Mouse (Mus musculus) forebrain, embryonic 12.5 days (tissue): Measurements from ENCODE around the gene S1pr3. TPM values are rescaled to one million over a fixed set of nuclear protein-coding genes. Genes with fewer than 3 reads are reported as not detected.

Experiments used
- ATAC-seq: fragments of 200-750 bp; cut with Nextera tagmentation; 2 replicates; pipeline ENCODE4 v1.8.0; 2017; ENCODE audit warnings: moderate TSS enrichment; ENCODE audit not compliant: low FRiP score
- H3K27ac ChIP-seq: fragments of 300-500 bp; sonication (generic); 2 replicates; pipeline ENCODE4 v1.5.1; 2016; ENCODE audit warnings: mild to moderate bottlenecking
- H3K27me3 ChIP-seq: fragments of 300-500 bp; sonication (generic); 2 replicates; pipeline ENCODE4 v1.6.1; 2016; ENCODE audit warnings: mild to moderate bottlenecking
- H3K36me3 ChIP-seq: fragments of 300-500 bp; sonication (generic); replicated peaks from 2 replicates; pipeline ENCODE4 v1.6.1; 2016; ENCODE audit warnings: mild to moderate bottlenecking
- H3K4me1 ChIP-seq: fragments of 300-500 bp; sonication (generic); 2 replicates; pipeline ENCODE4 v1.6.1; 2016
- H3K4me2 ChIP-seq: fragments of 300-500 bp; sonication (generic); 2 replicates; pipeline ENCODE4 v1.6.1; 2016; ENCODE audit warnings: mild to moderate bottlenecking, moderate library complexity
- H3K4me3 ChIP-seq: fragments of 300-500 bp; sonication (generic); replicated peaks from 2 replicates; pipeline ENCODE4 v1.5.1; 2016; ENCODE audit warnings: mild to moderate bottlenecking
- H3K9ac ChIP-seq: fragments of 300-500 bp; sonication (generic); 2 replicates; pipeline ENCODE4 v1.6.1; 2016; ENCODE audit warnings: mild to moderate bottlenecking
- H3K9me3 ChIP-seq: fragments of 300-500 bp; sonication (generic); 2 replicates; pipeline ENCODE4 v1.6.1; 2016
- WGBS: fragments of 180-500 bp; shearing (Covaris S2); methylation state at CpG from one replicate; pipeline ENCODE4 v1.1.7; 2016; 5-methylcytosine and 5-hydroxymethylcytosine counted together
- polyA plus RNA-seq: library from polyadenylated mRNA; unstranded; fragments of >200 nt; fragmentation: Nextera tagmentation; extraction: Ambion mirVana; gene quantifications from 2 replicates; pipeline ENCODE4 v1.2.1, GENCODE M21; 2016

The S1pr3 gene
- polyA plus RNA-seq, 1 experiment from 2014 or later, result 32.0 TPM

- no peak overlapping the region for H3K9ac ChIP-seq
- H3K27ac ChIP-seq, result no peak overlapping the region
- peaks cover 4% of the 10 kb centered on the region; the same call in 1 of the 2 replicates for H3K4me1 ChIP-seq
- H3K36me3 ChIP-seq, result peaks cover 5% of the 10 kb centered on the region; the same call in 1 of the 2 replicates
- WGBS, result 81% methylated on average over 9 of the region's 9 CpGs
- no peaks in the 10 kb centered on the region for H3K27me3 ChIP-seq
- H3K9me3 ChIP-seq, result no peaks in the 10 kb centered on the region
- H3K4me3 ChIP-seq, result no peak overlapping the region
- no peak overlapping the region for H3K4me2 ChIP-seq
- no peak for ATAC-seq
These were observed 15.2 kb downstream of the S1pr3 start for GRCm38 (mm10) chr13:51423647-51424046.

GRCm38 (mm10) chr13:51424647-51425046 lies 16.2 kb downstream of the S1pr3 start:
- Histone ChIP-seq H3K4me2 (no peak overlapping the region), H3K4me1 (no peaks in the 10 kb centered on the region), H3K27me3 (no peaks in the 10 kb centered on the region), H3K27ac (no peak overlapping the region), H3K9me3 (no peaks in the 10 kb centered on the region), H3K4me3 (no peak overlapping the region), H3K9ac (no peak overlapping the region), H3K36me3 (peaks cover 5% of the 10 kb centered on the region; the same call in 1 of the 2 replicates)
- ATAC-seq, result no peak
- WGBS, result 20% methylated on average over 5 of the region's 5 CpGs

- H3K4me3 ChIP-seq, result no peak overlapping the region
- no peak overlapping the region for H3K27ac ChIP-seq
- ATAC-seq, result no peak
- no peaks in the 10 kb centered on the region for H3K27me3 ChIP-seq
- 80% methylated on average over 4 of the region's 4 CpGs for WGBS
- H3K9ac ChIP-seq, result no peak overlapping the region
- H3K4me2 ChIP-seq, result no peak overlapping the region
- peaks cover 7% of the 10 kb centered on the region; the same call in 1 of the 2 replicates for H3K36me3 ChIP-seq
- no peaks in the 10 kb centered on the region for H3K4me1 ChIP-seq
- no peaks in the 10 kb centered on the region for H3K9me3 ChIP-seq
These were observed 17.4 kb downstream of the S1pr3 start for GRCm38 (mm10) chr13:51425662-51426443.

GRCm38 (mm10) chr13:51433371-51433770 lies 24.9 kb downstream of the S1pr3 start:
- Histone ChIP-seq H3K9me3 (no peaks in the 10 kb centered on the region), H3K27ac (no peak overlapping the region), H3K9ac (no peak overlapping the region), H3K4me3 (no peak overlapping the region), H3K36me3 (0 out of 2 replicates have a peak, but pooled peaks cover 2% of the 10 kb centered on the region), H3K4me2 (no peak overlapping the region), H3K27me3 (no peaks in the 10 kb centered on the region), H3K4me1 (peaks cover 8% of the 10 kb centered on the region; the same call in 1 of the 2 replicates)
- no peak for ATAC-seq
- 60% methylated on average over 3 of the region's 3 CpGs for WGBS

- 59% methylated on average over 2 of the region's 2 CpGs for WGBS
These were observed 26.0 kb downstream of the S1pr3 start for GRCm38 (mm10) chr13:51434460-51434859.

GRCm38 (mm10) chr13:51435146-51435545 lies 26.7 kb downstream of the S1pr3 start:
- peaks cover 8% of the 10 kb centered on the region; the same call in 1 of the 2 replicates for H3K4me1 ChIP-seq
- no peaks in the 10 kb centered on the region for H3K27me3 ChIP-seq
- no peak overlapping the region for H3K4me2 ChIP-seq
- H3K9ac ChIP-seq, result no peak overlapping the region
- H3K9me3 ChIP-seq, result no peaks in the 10 kb centered on the region
- WGBS, result 87% methylated on average over 2 of the region's 2 CpGs
- no peak overlapping the region for H3K4me3 ChIP-seq
- ATAC-seq, result no peak
- H3K36me3 ChIP-seq, result 0 out of 2 replicates have a peak, but pooled peaks cover 2% of the 10 kb centered on the region
- H3K27ac ChIP-seq, result no peak overlapping the region

More at GRCm38 (mm10) chr13:51434460-51434859, 26.0 kb downstream of the S1pr3 start:
- H3K36me3 ChIP-seq, result 0 out of 2 replicates have a peak, but pooled peaks cover 2% of the 10 kb centered on the region
- H3K27ac ChIP-seq, result no peak overlapping the region
- H3K9me3 ChIP-seq, result no peaks in the 10 kb centered on the region
- no peak overlapping the region for H3K4me2 ChIP-seq
- ATAC-seq, result no peak
- H3K27me3 ChIP-seq, result no peaks in the 10 kb centered on the region
- H3K4me1 ChIP-seq, result peaks cover 8% of the 10 kb centered on the region; the same call in 1 of the 2 replicates
- no peak overlapping the region for H3K9ac ChIP-seq
- H3K4me3 ChIP-seq, result no peak overlapping the region

GRCm38 (mm10) chr13:51437105-51438085 lies 29.0 kb downstream of the S1pr3 start:
- Histone ChIP-seq H3K27me3 (no peaks in the 10 kb centered on the region), H3K27ac (0 out of 2 replicates have a peak overlapping the region, but pooled peaks have one; percentile 1)
- no peak for ATAC-seq

GRCm38 (mm10) chr13:51442922-51443321 lies 34.5 kb downstream of the S1pr3 start:
- no peak overlapping the region for H3K4me3 ChIP-seq
- H3K9ac ChIP-seq, result no peak overlapping the region
- WGBS, result 91% methylated on average over 8 of the region's 8 CpGs
- H3K9me3 ChIP-seq, result no peaks in the 10 kb centered on the region
- peaks cover 5% of the 10 kb centered on the region for H3K36me3 ChIP-seq
- ATAC-seq, result no peak
- H3K4me2 ChIP-seq, result no peak overlapping the region
- no peaks in the 10 kb centered on the region for H3K4me1 ChIP-seq
- H3K27ac ChIP-seq, result no peak overlapping the region
- no peaks in the 10 kb centered on the region for H3K27me3 ChIP-seq

More at GRCm38 (mm10) chr13:51437105-51438085, 29.0 kb downstream of the S1pr3 start:
- peaks cover 1% of the 10 kb centered on the region for H3K36me3 ChIP-seq
- no peak overlapping the region for H3K4me3 ChIP-seq
- no peaks in the 10 kb centered on the region for H3K9me3 ChIP-seq
- 38% methylated on average over 14 of the region's 14 CpGs for WGBS
- no peak overlapping the region for H3K9ac ChIP-seq
- H3K4me2 ChIP-seq, result no peak overlapping the region
- peaks cover 8% of the 10 kb centered on the region; the same call in 1 of the 2 replicates for H3K4me1 ChIP-seq

- no peak overlapping the region for H3K9ac ChIP-seq
- no peak for ATAC-seq
- H3K27me3 ChIP-seq, result no peaks in the 10 kb centered on the region
- no peaks in the 10 kb centered on the region for H3K9me3 ChIP-seq
- H3K36me3 ChIP-seq, result peaks cover 5% of the 10 kb centered on the region
- no peaks in the 10 kb centered on the region for H3K4me1 ChIP-seq
- H3K27ac ChIP-seq, result no peak overlapping the region
- WGBS, result 81% methylated on average over 4 of the region's 4 CpGs
- H3K4me3 ChIP-seq, result no peak overlapping the region
- no peak overlapping the region for H3K4me2 ChIP-seq
These were observed 38.1 kb downstream of the S1pr3 start for GRCm38 (mm10) chr13:51446550-51446949.

GRCm38 (mm10) chr13:51456190-51456878 lies 47.9 kb downstream of the S1pr3 start:
- no peak for ATAC-seq
- Histone ChIP-seq H3K9me3 (no peaks in the 10 kb centered on the region), H3K27ac (no peak overlapping the region), H3K4me3 (no peak overlapping the region), H3K4me2 (no peak overlapping the region), H3K36me3 (peaks cover 7% of the 10 kb centered on the region), H3K27me3 (no peaks in the 10 kb centered on the region), H3K9ac (no peak overlapping the region), H3K4me1 (no peaks in the 10 kb centered on the region)
- WGBS, result 52% methylated on average over 4 of the region's 4 CpGs

- Histone ChIP-seq H3K9me3 (no peaks in the 10 kb centered on the region), H3K4me2 (no peak overlapping the region), H3K36me3 (peaks cover 7% of the 10 kb centered on the region), H3K4me1 (no peaks in the 10 kb centered on the region), H3K9ac (no peak overlapping the region), H3K4me3 (no peak overlapping the region), H3K27ac (no peak overlapping the region), H3K27me3 (no peaks in the 10 kb centered on the region)
- no peak for ATAC-seq
- WGBS, result 85% methylated on average over 4 of the region's 4 CpGs
These were observed 55.9 kb downstream of the S1pr3 start for GRCm38 (mm10) chr13:51464294-51464693.
